Mouse (Mus musculus) thymus, postnatal 0 days (tissue): ENCODE measurements at regions not wholly inside any gene's neighbourhood (a gene's known extent, or its start where the extent isn't known, plus 50 kb on each side); places are given as distances from the start of the nearest gene placed in this dataset. TPM values are rescaled to one million over a fixed set of nuclear protein-coding genes. Genes with fewer than 3 reads are reported as not detected.
A peak's percentile ranks its signal among the peaks of the same experiment; 100 is the strongest.

Source experiments
- DNase-seq: peaks from one replicate; pipeline ENCODE4 v3.0.0-alpha.2; 2015; ENCODE audit warnings: low spot score
- microRNA-seq: library from miRNA; unstranded; fragments of <30 nt; microRNA quantifications from one replicate; pipeline ENCODE4, GENCODE M21; 2016; ENCODE audit warnings: borderline number of aligned reads

GRCm38 (mm10) chr6:73401059-73401458 lies 68.4 kb downstream of the 4931417E11Rik start:
- DNase-seq = no peak

GRCm38 (mm10) chr6:73389301-73389700 lies 80.2 kb downstream of the 4931417E11Rik start:
- no peak for DNase-seq

- no peak for DNase-seq
Measured at GRCm38 (mm10) chr6:73386261-73386660, 83.2 kb downstream of the 4931417E11Rik start.

GRCm38 (mm10) chr6:73379825-73380224 lies 89.6 kb downstream of the 4931417E11Rik start:
- DNase-seq = no peak

GRCm38 (mm10) chr6:73377884-73378283 lies 91.6 kb downstream of the 4931417E11Rik start:
- DNase-seq = no peak

- no peak for DNase-seq
Measured at GRCm38 (mm10) chr6:73376291-73376690, 93.2 kb downstream of the 4931417E11Rik start.

GRCm38 (mm10) chr6:73372901-73373300 lies 96.6 kb downstream of the 4931417E11Rik start:
- DNase-seq = no peak

- DNase-seq = no peak
Measured at GRCm38 (mm10) chr6:73371866-73372265, 97.6 kb downstream of the 4931417E11Rik start.

- DNase-seq = no peak
Measured at GRCm38 (mm10) chr6:73370901-73371300, 98.6 kb downstream of the 4931417E11Rik start.

GRCm38 (mm10) chr6:73368836-73369141 lies 100.7 kb downstream of the 4931417E11Rik start:
- no peak for DNase-seq

- DNase-seq = no peak
Measured at GRCm38 (mm10) chr6:73368047-73368835, 101.2 kb downstream of the 4931417E11Rik start.

GRCm38 (mm10) chr6:73367616-73368015 lies 101.9 kb downstream of the 4931417E11Rik start:
- peak; percentile 56 for DNase-seq

- DNase-seq = no peak
Measured at GRCm38 (mm10) chr6:73366626-73367025, 102.8 kb downstream of the 4931417E11Rik start.

GRCm38 (mm10) chr6:73365306-73365705 lies 104.2 kb downstream of the 4931417E11Rik start:
- no peak for DNase-seq

GRCm38 (mm10) chr6:73334995-73335394 lies 86.8 kb downstream of the Suclg1 start:
- DNase-seq = no peak

- no peak for DNase-seq
Measured at GRCm38 (mm10) chr6:73329666-73330065, 81.5 kb downstream of the Suclg1 start.

Small RNAs in the stretch of these regions (microRNA-seq; reads per million reads assigned to microRNA genes)
- not detected for gene Gm24370
